Mouse (Mus musculus) frontal cortex, postnatal 10 days (tissue): Measurements from ENCODE around the gene Trim40.
A peak's percentile ranks its signal among the peaks of the same experiment; 100 is the strongest.

Experiments
- DNase-seq, 2 experiments: peaks; one replicate each; pipeline ENCODE4 v3.0.0; 2022; ENCODE audit warnings: low spot score in 2 of 2, mixed read lengths in 1 of 2

The Trim40 gene

GRCm38 (mm10) chr17:36840961-36841445 lies 48.9 kb downstream of the Trim40 start:
- DNase-seq = no peak

- no peak for DNase-seq
Measured at GRCm38 (mm10) chr17:36839931-36840330, 50.0 kb downstream of the Trim40 start.

DNA sequence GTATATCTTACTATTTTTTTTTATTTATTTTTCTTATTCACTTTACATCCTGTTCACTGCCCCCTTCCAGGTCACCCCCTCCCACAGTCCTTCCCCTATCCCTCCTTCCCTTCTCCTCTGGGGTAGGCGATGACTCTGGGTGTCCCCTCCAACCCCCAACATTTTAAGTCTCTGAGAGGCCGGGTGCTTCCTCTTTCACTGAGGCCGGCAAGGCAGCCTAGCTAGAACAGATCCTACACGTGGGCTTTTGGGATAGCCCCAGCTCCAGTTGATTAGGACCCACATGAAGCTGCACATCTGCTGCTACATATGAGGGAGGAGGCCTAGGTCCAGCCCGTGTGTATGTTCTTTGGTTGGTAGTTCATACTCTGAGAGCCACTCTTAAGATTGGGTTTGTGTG lies 50.9 kb downstream of the Trim40 start:
- no peak for DNase-seq

DNA sequence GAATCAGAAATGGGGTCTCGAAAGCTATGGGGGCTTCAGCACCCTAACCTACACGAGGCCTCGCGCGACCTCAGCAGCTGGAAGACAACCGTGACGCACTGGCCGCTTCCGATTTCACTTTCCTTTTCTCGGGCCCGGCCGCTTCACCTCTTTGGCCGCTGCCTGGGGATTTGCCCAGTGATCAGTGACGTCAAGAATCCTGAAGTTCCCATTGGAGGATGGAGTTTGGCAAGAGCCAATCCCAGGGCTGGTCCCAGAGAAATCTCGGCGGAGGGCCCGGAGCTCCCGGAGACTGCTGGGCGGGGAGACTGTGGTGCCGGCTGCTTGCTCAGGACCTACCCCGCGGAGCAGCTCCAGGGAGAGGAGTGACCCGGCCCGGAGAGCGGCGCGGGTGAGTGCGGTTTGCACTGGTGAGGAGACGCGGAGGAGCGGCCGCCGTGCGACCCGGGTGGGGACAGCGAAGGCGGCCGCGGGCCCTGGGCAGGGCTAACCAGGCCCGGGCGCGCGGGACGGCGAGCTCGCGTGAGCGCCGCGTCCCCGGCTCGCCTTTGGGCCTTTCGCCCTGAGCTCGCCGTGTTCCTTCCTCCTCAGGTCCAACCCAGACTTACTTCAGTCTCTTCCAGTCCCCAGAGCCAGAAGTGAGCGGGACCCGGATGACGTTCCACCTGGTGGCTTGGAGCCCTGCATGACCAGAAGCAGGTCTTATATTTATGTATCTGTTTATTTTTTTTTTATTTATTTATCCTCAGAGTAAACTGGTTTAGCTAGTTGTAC lies 52.9 kb downstream of the Trim40 start, which contains the start of gene Trim26:
Gene Trim26, plus strand, starts transcription at position 261 of the 774 bp plus-strand sequence.
- DNase-seq = peak; percentile 91 to 96

- DNase-seq = no peak
Measured at GRCm38 (mm10) chr17:36836427-36836812, 53.5 kb downstream of the Trim40 start.

- DNase-seq = peak; percentile 41 to 52
Measured at GRCm38 (mm10) chr17:36835591-36836426, 54.1 kb downstream of the Trim40 start.

GRCm38 (mm10) chr17:36832694-36833093 lies 57.2 kb downstream of the Trim40 start:
- no peak for DNase-seq
